Mouse (Mus musculus): ENCODE results near the gene AC161166.1.
"Not testable (repeated sequence)": the region's sequence is repeated elsewhere in the genome, so short reads cannot be mapped to it uniquely, and the experiment has no call there.

AC161166.1 gene

DNA sequence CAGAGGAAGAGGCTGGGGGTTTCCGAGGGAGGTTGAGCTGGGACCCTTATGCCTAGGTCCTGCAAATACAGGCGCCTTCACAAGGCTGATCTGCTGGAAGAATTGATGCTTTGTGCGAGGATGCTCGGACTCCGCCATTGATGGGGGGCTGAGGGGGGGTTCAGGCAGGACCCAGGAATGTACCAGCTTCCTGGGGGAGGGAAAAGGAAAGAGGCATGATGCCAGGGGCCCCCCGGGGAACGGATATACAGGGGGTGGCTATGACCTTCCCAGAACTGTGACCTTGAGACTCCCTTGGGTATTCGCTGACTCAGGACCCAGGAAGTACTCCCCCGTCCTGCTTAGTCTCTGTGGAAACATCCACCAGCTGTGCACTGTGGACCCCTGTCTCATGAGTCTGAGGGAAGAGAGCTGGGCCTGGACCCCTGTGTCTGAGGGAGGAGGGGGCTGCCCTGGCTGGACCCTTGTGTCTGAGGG is 25.6 kb downstream of the AC161166.1 start:
- in situ Hi-C loops (cut with MboI, MseI) = no loop called here

GRCm38 (mm10) chr7:24485481-24485880 is 26.8 kb downstream of the AC161166.1 start:
- in situ Hi-C loops (cut with MboI, MseI) = no loop called here

GRCm38 (mm10) chr7:24483291-24483690 is 29.0 kb downstream of the AC161166.1 start:
- in situ Hi-C loops (cut with MboI, MseI) = not testable (repeated sequence)

DNA sequence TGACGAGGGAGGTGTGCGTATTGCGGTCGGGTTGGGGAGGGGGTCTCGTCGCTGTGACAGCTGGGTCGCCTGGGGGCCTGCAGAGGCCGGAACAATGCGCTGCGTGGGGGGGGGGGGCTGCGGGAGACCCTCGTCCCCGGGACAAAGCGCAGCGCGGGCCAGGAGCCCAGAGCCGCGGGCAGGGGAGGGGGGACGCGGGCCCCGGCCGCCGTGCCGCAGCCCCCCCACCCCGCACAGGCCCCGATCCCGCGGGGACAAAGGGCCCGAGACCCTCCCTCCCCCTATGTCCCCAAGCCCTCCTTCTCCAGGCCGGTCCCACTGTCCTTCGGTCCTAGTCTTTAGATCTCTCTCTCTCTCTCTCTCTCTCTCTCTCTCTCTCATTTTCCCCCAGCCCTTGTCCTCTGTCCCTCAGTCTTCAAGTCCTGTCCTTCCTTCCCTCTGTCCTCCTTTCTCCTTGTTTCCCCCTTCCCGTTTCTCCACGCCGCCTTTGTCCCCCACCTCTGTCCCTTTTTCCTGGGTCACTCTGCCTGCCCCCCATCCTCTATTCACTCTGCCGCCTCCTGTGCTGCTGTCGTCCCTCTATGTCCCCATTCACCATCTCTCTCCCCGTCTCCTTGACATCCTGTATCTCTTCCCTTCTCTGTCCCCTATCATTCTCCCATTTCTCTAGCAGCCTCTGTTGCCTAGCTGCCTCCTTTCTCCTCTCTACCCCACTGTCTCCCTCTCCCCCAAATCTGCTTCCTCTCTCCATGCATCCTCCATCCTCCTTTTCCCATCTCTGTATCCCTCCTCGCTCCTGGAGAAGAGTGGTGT is 29.8 kb downstream of the AC161166.1 start:
- in situ Hi-C loops (cut with MboI, MseI) = no loop called here

- in situ Hi-C loops (cut with MboI, MseI) = no loop called here
Observed at GRCm38 (mm10) chr7:24481474-24482207, 30.6 kb downstream of the AC161166.1 start, which contains the start of gene Cadm4. Gene Cadm4, plus strand, starts transcription at chr7:24482023.

- in situ Hi-C loops (cut with MboI, MseI) = no loop called here
Observed at GRCm38 (mm10) chr7:24480986-24481473, 31.2 kb downstream of the AC161166.1 start.

- in situ Hi-C loops (cut with MboI, MseI) = no loop called here
Observed at GRCm38 (mm10) chr7:24480121-24480941, 31.9 kb downstream of the AC161166.1 start.

DNA sequence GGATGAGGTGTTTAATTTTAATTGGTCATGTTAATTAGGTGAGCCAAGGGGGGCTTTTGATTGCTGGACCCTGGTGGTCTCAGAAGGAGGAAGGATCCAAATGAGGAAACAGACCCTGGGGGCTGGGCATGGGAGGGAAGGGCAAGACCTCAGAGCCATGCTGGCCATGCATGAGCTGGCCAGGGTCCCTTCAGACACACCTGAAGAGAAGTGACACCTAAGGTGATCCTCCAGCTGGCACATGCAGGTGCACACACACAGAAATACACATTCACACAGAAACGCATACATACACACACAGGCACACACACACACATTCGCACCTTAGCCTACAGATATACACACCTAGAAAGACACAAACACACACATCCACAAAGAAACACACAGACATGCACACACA is 32.6 kb downstream of the AC161166.1 start:
- in situ Hi-C loops (cut with MboI, MseI) = loop anchor here in 1 of 2 experiments (5.0 kb wide), 1 partner anchor 42 kb away; no protein-coding TSS in a partner anchor

DNA sequence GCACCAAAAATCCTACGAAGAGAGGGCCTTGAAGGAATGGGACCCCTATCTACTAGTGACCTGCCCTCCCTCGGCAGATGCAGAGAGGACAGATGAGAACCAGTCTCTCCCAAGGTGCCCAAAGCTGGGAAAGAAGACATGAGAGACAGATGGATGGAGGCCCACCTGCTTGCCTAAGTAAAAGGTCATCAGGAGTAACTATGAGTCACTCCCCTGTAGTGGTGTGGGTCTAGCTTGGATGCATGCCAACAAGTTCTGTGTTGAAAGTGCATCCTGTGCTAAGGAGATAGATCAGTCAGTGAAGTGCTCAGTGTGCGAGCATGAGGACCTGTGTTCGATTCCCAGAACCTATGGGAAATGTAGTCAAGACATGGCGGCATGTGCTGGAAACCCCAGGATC is 33.3 kb downstream of the AC161166.1 start:
- in situ Hi-C loops (cut with MboI, MseI) = loop anchor here in 1 of 2 experiments (5.0 kb wide), 1 partner anchor 42 kb away; no protein-coding TSS in a partner anchor

GRCm38 (mm10) chr7:24476856-24477255 is 35.4 kb downstream of the AC161166.1 start:
- in situ Hi-C loops (cut with MboI, MseI) = loop anchor here in 1 of 2 experiments (5.0 kb wide), 1 partner anchor 40 kb away; no protein-coding TSS in a partner anchor

GRCm38 (mm10) chr7:24476338-24476737 is 35.9 kb downstream of the AC161166.1 start:
- in situ Hi-C loops (cut with MboI, MseI) = loop anchor here in 1 of 2 experiments (5.0 kb wide), 1 partner anchor 39 kb away; no protein-coding TSS in a partner anchor

GRCm38 (mm10) chr7:24474811-24475506 is 37.3 kb downstream of the AC161166.1 start:
- in situ Hi-C loops (cut with MboI, MseI) = loop anchor here in 1 of 2 experiments (5.0 kb wide), 1 partner anchor 38 kb away; no protein-coding TSS in a partner anchor

DNA sequence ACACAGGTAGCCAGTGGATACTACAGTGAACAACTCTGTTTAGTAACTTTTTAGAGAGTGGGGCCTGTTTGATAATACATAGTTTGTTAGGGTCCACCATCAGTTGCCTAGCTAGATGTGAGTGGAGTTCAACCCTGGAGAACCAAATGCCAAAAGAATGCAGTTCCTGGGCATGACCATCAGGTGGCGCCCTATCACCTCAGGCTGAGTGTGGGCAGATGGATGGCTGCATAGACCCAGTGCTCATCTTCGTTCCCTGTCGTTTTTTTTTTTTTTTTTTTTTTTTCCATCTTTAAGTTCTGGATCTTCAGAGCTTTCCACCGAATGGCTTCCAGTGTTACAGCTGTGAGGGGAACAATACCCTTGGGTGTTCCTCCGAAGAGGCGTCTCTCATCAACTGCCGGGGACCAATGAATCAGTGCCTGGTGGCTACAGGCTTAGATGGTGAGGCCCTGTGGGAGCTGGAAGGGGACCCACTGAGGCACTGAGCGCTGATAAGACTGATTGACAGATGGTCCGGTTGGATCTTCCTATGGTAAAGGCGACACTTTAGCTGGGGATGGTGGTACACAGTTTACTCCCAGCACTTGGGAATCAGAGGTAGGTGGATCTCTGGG is 38.2 kb downstream of the AC161166.1 start:
- in situ Hi-C loops (cut with MboI, MseI) = no loop called here

GRCm38 (mm10) chr7:24472937-24473336 is 39.3 kb downstream of the AC161166.1 start:
- in situ Hi-C loops (cut with MboI, MseI) = no loop called here

GRCm38 (mm10) chr7:24472442-24472841 is 39.8 kb downstream of the AC161166.1 start:
- in situ Hi-C loops (cut with MboI, MseI) = no loop called here

DNA sequence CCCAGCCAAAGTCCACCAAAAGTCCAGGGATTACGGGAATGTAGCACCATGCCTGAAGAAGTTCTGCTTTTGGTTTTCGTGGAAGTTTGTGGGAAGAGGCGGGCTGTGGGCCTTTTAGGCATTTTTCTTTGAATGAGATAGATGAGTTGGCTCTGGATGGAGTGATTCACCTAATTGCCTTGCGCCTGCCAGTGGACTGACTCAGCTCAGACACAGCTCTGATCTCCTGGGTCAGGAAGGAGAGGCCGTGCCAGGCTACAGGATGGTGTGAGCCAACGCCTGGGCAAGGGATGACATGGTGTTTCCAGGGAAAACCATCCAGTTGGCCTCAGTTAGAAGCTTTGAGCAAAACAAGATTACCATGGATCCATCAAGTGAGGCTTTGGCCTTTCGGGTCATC is 41.9 kb downstream of the AC161166.1 start:
- in situ Hi-C loops (cut with MboI, MseI) = no loop called here

GRCm38 (mm10) chr7:24469126-24469525 is 43.1 kb downstream of the AC161166.1 start:
- in situ Hi-C loops (cut with MboI, MseI) = no loop called here

GRCm38 (mm10) chr7:24467886-24468285 is 44.4 kb downstream of the AC161166.1 start:
- in situ Hi-C loops (cut with MboI, MseI) = no loop called here

- in situ Hi-C loops (cut with MboI, MseI) = no loop called here
Observed at GRCm38 (mm10) chr7:24466835-24467234, 45.4 kb downstream of the AC161166.1 start.

All from T-helper 17 cell (primary cell).